ENCODE assay signal across 9 mouse cellular contexts in the genomic region with DNA sequence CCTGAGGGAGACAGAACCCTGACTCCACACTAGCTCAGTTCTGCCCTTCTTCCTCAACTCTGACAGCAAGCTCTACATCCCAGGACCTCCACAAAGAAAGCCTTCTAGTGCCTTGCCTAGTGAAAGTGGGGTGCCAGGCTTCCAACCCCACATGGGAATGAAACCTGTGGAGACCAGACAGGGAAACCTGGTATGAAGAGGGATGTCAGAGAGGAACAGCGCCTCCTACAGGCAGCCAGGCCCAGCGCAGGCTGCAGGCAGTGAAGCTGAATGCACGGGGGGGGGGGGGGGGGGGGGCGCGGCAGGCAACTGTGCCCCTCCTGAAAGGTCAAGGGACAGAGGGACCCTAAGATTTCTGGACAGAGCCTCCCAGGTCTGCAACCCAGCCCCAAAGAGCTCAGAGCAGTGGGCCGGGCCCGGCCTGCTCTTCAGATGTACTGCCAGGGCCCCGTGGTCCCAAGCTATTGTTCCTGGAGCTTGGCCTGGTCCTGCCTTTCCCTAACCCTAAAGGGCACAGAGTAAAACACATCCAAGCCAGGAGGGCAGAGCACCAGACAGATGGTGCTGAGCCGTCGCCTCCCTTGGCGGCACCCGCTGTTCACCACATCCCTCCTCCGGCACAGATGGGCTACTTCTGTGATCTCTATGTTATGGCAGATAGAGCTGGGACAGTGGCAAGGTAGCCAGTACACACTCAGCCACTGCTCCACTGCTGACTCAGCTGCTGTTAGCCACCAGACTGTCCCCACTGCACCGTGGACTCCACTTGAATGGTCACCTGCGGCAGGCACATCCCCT. TPM values are rescaled to one million over a fixed set of nuclear protein-coding genes. Genes with fewer than 3 reads are reported as not detected.
DNase-seq lines count a peak whose midpoint lies in the region; TF ChIP-seq lines count a peak whose summit lies in the region.
"Had no signal": no experiment of that assay in that cellular context is flagged by ENCODE, and none has a peak within 500 bp of the region (broad histone marks: within the 10 kb centered on the region; RNA-seq: fewer than 3 reads in every experiment).

No protein-coding gene starts in this region.

- DNase-seq in left cerebral cortex, adult 2 months (ENCODE audit: extremely low spot score in 1 of 2, low spot score in 2 of 2): no peak
- no peak for DNase-seq in left cerebral cortex, postnatal 10 days (ENCODE audit: extremely low spot score in 1 of 2, low spot score in 2 of 2)
- DNase-seq in NIH3T3 (ENCODE audit: low read depth): peak; percentile 51
- peak; percentile 61 for DNase-seq in embryo, embryonic 10 days (ENCODE audit: low spot score)
- peak; percentile 29 to 53 for DNase-seq in lung, postnatal 4 days
- no peak for DNase-seq in frontal cortex, postnatal 10 days (ENCODE audit: low spot score in 2 of 2)
- no peak for DNase-seq in MN1 (ENCODE audit: low spot score)

- H3K27ac ChIP-seq in left cerebral cortex, adult 2 months: no peak overlapping the region
- H3K27ac ChIP-seq: embryonic facial prominence, embryonic 15.5 days had no signal

- TF ChIP-seq CTCF in left cerebral cortex, adult 2 months (IDR thresholded peaks at IDR 0.05): peak; percentile 53

- intact Hi-C loops in left cerebral cortex, adult 2 months (cut with DNase I): no loop called here
- intact Hi-C loops in left cerebral cortex, postnatal 10 days (cut with DNase I): no loop called here

- H3K4me3 ChIP-seq in left cerebral cortex, adult 2 months: no peak overlapping the region
- H3K4me3 ChIP-seq: embryonic facial prominence, embryonic 15.5 days had no signal

RNA-seq across cellular contexts. Expression of a gene that starts 13.8 kb away (rescaled TPM):
- total RNA-seq in left cerebral cortex, adult 2 months (2021): not detected
- total RNA-seq in left cerebral cortex, postnatal 10 days (2021): not detected
- total RNA-seq: left cerebral cortex, postnatal 25 days had no signal

RNA-seq across cellular contexts. Expression of a gene that starts 21.7 kb away (rescaled TPM):
- total RNA-seq in left cerebral cortex, adult 2 months (2021): 10 to 100 TPM in 1 of 2 experiments, 1 to 10 TPM in 1; 7.9 to 11.4 TPM
- 10 to 100 TPM in 1 of 2 experiments, 1 to 10 TPM in 1; 7.0 to 13.3 TPM for total RNA-seq in left cerebral cortex, postnatal 10 days (2021)

Comparison
In these comparisons a context has a peak if more than half of its experiments do, and no peak if none do; other contexts are left out.
1. DNase-seq: peak in NIH3T3 (single experiment), embryo, embryonic 10 days (single experiment) and lung, postnatal 4 days (2 of 2); none in left cerebral cortex, adult 2 months (0 of 2), left cerebral cortex, postnatal 10 days (0 of 2), frontal cortex, postnatal 10 days (0 of 2) and MN1 (single experiment).